Mouse (Mus musculus) ZHBTc4 (cell line): ENCODE data around the gene Col2a1.

Experiments
- DNase-seq: peaks from one replicate; pipeline ENCODE4 v3.0.0-alpha.2; 2011; ENCODE audit warnings: low read depth, low spot score

Gene Col2a1

DNA sequence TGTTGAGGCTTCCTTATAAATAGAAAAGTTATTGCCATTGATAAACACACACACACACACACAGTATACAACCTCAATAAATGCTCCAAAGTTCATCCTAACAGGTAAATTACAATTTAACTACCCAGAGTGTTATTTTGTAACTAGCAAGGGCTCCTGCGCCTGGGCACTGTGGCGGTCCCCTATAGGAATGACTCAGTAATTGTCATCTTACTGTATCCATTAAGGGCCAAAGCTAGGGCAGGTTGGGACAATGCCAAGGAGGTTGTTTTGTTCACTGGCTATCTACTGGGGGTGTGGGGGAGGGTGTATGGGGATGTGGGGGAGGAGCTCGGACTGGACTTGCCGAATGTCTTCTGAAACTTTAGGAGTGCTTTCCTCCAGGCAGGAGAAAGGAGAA is 77.5 kb downstream of the Col2a1 start:
- no peak for DNase-seq
